Mouse (Mus musculus): ENCODE measurements around the gene Gm49380. TPM values are rescaled to one million over a fixed set of nuclear protein-coding genes. Genes with fewer than 3 reads are reported as not detected.
A peak's percentile ranks its signal among the peaks of the same experiment; 100 is the strongest.

The Gm49380 gene
- polyA plus RNA-seq, 1 experiment from 2014 or later, result 0.20 TPM

DNA sequence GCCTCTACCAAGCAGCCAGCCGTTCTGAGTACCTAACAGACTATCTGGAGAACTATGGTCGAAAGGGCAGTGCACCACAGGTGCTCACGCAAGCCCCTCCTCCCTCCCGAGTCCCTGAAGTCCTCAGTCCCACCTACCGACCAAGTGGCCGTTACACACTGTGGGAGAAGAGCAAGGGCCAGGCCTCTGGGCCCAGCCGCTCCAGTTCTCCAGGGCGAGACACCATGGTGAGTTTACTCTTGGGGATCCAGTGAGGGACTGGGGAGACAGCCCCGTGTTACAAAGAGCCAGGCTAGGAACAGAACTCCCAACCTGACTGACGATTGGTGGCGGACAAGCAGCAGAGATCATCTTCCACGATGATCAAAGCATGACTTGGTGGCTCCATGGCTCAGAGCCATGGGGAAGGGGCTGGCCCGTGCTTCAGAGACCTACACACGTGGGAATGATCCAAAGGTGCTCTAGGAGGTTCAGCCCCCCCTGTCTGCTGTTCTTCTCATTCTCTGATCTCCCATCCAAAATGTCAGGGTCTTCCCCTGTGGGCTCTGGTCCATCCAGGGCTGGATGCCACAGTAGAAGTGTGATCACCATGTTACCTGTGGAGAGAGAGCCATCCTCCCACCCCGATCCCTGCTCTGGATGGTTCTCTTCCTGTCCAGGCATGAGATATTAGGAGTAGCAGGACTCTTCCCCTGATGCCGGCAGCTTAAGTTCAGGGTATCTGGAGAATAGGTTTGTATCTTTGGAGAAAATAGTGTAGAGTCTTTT, 37.1 kb downstream of the Gm49380 start:
- no peak for ATAC-seq (replicated peaks; ENCODE audit: extremely low read depth, insufficient read depth, low FRiP score)
- Histone ChIP-seq H3K27me3 (ENCODE audit: control insufficient read depth, insufficient read depth, low read length) (no peaks in the 10 kb centered on the region), H3K36me3 (ENCODE audit: control insufficient read depth, insufficient read depth) (0 out of 2 replicates have a peak, but pooled peaks cover 2% of the 10 kb centered on the region), H3K4me1 (ENCODE audit: control insufficient read depth, insufficient read depth, low read length) (peaks cover 70% of the 10 kb centered on the region), H3K9ac (ENCODE audit: low read length) (peak overlapping the region; percentile 30; the same call in 1 of the 2 replicates), H3K9me3 (replicated peaks; ENCODE audit: control insufficient read depth, low read length) (no peaks in the 10 kb centered on the region), H3K4me3 (ENCODE audit: low read length) (no peak overlapping the region), H3K27ac (ENCODE audit: low read length) (0 out of 2 replicates have a peak overlapping the region, but pooled peaks have one; percentile 31), H3K4me2 (ENCODE audit: low read depth, low read length) (peak overlapping the region; percentile 17; the same call in 1 of the 2 replicates)
- WGBS, result 59% methylated on average over 15 of the region's 16 CpGs

DNA sequence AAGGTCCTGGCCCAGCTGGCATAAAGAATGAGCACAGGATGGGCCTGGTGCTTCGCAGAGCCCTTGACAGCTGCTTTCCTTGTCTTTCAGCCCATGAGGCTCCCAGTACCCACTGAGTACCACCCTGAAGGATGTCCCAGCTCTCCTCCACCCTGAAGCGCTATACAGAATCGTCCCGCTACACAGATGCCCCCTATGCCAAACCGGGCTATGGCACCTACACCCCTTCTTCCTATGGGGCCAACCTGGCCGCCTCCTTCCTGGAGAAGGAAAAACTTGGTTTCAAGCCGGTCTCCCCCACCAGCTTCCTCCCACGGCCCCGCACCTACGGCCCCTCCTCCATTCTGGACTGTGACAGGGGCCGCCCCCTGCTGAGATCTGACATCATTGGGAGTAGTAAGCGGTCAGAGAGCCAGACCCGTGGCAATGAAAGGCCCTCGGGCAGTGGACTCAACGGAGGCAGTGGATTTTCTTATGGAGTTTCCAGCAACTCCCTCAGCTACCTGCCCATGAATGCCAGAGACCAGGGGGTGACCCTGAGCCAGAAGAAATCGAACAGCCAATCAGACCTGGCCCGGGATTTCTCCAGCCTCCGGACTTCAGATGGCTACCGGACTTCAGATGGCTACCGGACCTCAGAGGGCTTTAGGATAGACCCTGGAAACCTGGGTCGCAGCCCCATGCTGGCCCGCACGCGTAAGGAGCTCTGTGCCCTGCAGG, 37.9 kb downstream of the Gm49380 start:
- Histone ChIP-seq H3K4me2 (ENCODE audit: low read depth, low read length) (no peak overlapping the region), H3K27me3 (ENCODE audit: control insufficient read depth, insufficient read depth, low read length) (no peaks in the 10 kb centered on the region), H3K4me1 (ENCODE audit: control insufficient read depth, insufficient read depth, low read length) (peaks cover 70% of the 10 kb centered on the region), H3K9ac (ENCODE audit: low read length) (no peak overlapping the region), H3K27ac (ENCODE audit: low read length) (no peak overlapping the region), H3K4me3 (ENCODE audit: low read length) (no peak overlapping the region), H3K36me3 (ENCODE audit: control insufficient read depth, insufficient read depth) (0 out of 2 replicates have a peak, but pooled peaks cover 2% of the 10 kb centered on the region), H3K9me3 (replicated peaks; ENCODE audit: control insufficient read depth, low read length) (no peaks in the 10 kb centered on the region)
- WGBS, result 75% methylated on average over 24 of the region's 24 CpGs
- no peak for ATAC-seq (replicated peaks; ENCODE audit: extremely low read depth, insufficient read depth, low FRiP score)

- Histone ChIP-seq H3K27ac (ENCODE audit: low read length) (no peak overlapping the region), H3K36me3 (ENCODE audit: control insufficient read depth, insufficient read depth) (0 out of 2 replicates have a peak, but pooled peaks cover 2% of the 10 kb centered on the region), H3K9ac (ENCODE audit: low read length) (no peak overlapping the region), H3K4me2 (ENCODE audit: low read depth, low read length) (no peak overlapping the region), H3K9me3 (replicated peaks; ENCODE audit: control insufficient read depth, low read length) (no peaks in the 10 kb centered on the region), H3K4me1 (ENCODE audit: control insufficient read depth, insufficient read depth, low read length) (peaks cover 62% of the 10 kb centered on the region), H3K4me3 (ENCODE audit: low read length) (no peak overlapping the region), H3K27me3 (ENCODE audit: control insufficient read depth, insufficient read depth, low read length) (no peaks in the 10 kb centered on the region)
- ATAC-seq (replicated peaks; ENCODE audit: extremely low read depth, insufficient read depth, low FRiP score), result no peak
- WGBS, result 70% methylated on average over 9 of the region's 9 CpGs
Measured at GRCm38 (mm10) chr9:44074395-44075275, 38.7 kb downstream of the Gm49380 start.

DNA sequence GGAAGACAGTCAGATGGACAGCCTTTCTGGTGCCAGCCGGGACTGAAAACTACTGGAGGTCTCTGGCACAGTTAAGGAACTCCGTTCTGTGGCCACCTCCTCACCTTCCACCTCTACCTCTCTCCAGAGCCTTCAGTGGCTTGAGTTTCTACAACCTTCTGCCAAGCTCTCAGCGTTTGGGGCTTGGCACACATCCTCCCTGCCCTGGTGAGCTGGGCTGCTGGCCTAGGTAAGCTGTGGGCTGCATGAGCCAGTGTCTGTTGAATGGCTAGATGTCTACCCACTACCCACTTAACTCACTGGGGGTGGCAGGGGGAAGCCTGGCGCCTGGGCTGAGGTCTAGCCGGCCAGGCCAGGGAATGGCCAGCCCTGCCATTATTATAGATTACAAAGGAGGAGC, 40.2 kb downstream of the Gm49380 start:
- H3K27me3 ChIP-seq (ENCODE audit: control insufficient read depth, insufficient read depth, low read length), result no peaks in the 10 kb centered on the region
- peaks cover 57% of the 10 kb centered on the region for H3K4me1 ChIP-seq (ENCODE audit: control insufficient read depth, insufficient read depth, low read length)
- WGBS, result 56% methylated on average over 5 of the region's 5 CpGs
- no peaks in the 10 kb centered on the region for H3K9me3 ChIP-seq (replicated peaks; ENCODE audit: control insufficient read depth, low read length)
- peak overlapping the region; percentile 63; the same call in 1 of the 2 replicates for H3K4me2 ChIP-seq (ENCODE audit: low read depth, low read length)
- H3K9ac ChIP-seq (ENCODE audit: low read length), result peak overlapping the region; percentile 23; the same call in 1 of the 2 replicates
- H3K4me3 ChIP-seq (ENCODE audit: low read length), result no peak overlapping the region
- H3K36me3 ChIP-seq (ENCODE audit: control insufficient read depth, insufficient read depth), result 0 out of 2 replicates have a peak, but pooled peaks cover 2% of the 10 kb centered on the region
- no peak for ATAC-seq (replicated peaks; ENCODE audit: extremely low read depth, insufficient read depth, low FRiP score)
- peak overlapping the region; percentile 64 for H3K27ac ChIP-seq (ENCODE audit: low read length)

DNA sequence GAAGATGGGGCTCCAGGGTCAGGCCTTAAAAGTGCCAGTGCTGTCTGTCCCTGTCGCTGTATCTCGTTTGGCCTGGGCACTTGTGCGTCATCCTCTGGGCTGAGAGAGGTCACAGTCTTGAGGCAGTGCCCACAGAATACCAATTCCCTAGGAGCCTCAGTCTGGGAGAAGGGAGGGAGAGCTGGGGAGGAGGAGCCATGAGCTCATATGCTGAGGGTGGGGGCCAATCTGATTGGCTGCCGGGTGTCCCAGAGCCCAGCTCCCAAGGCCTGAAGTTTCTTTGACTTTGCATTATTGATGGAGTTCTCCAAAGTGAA, 40.7 kb downstream of the Gm49380 start:
- ATAC-seq (replicated peaks; ENCODE audit: extremely low read depth, insufficient read depth, low FRiP score), result no peak; the same call in 1 of the 2 replicates

GRCm38 (mm10) chr9:44071914-44072598, 41.2 kb downstream of the Gm49380 start:
- H3K9ac ChIP-seq (ENCODE audit: low read length), result peak overlapping the region; percentile 39
- WGBS, result 22% methylated on average over 11 of the region's 11 CpGs
- H3K36me3 ChIP-seq (ENCODE audit: control insufficient read depth, insufficient read depth), result 0 out of 2 replicates have a peak, but pooled peaks cover 2% of the 10 kb centered on the region
- peak overlapping the region; percentile 64 for H3K27ac ChIP-seq (ENCODE audit: low read length)
- H3K4me2 ChIP-seq (ENCODE audit: low read depth, low read length), result peak overlapping the region; percentile 63
- peak overlapping the region; percentile 13; the same call in 1 of the 2 replicates for H3K4me3 ChIP-seq (ENCODE audit: low read length)
- ATAC-seq (replicated peaks; ENCODE audit: extremely low read depth, insufficient read depth, low FRiP score), result no peak
- H3K4me1 ChIP-seq (ENCODE audit: control insufficient read depth, insufficient read depth, low read length), result peaks cover 57% of the 10 kb centered on the region
- no peaks in the 10 kb centered on the region for H3K27me3 ChIP-seq (ENCODE audit: control insufficient read depth, insufficient read depth, low read length)
- H3K9me3 ChIP-seq (replicated peaks; ENCODE audit: control insufficient read depth, low read length), result no peaks in the 10 kb centered on the region

More for the DNA sequence above, 40.7 kb downstream of the Gm49380 start:
- Histone ChIP-seq H3K4me2 (ENCODE audit: low read depth, low read length) (peak overlapping the region; percentile 63), H3K9ac (ENCODE audit: low read length) (peak overlapping the region; percentile 39), H3K9me3 (replicated peaks; ENCODE audit: control insufficient read depth, low read length) (no peaks in the 10 kb centered on the region), H3K4me3 (ENCODE audit: low read length) (no peak overlapping the region), H3K36me3 (ENCODE audit: control insufficient read depth, insufficient read depth) (0 out of 2 replicates have a peak, but pooled peaks cover 2% of the 10 kb centered on the region), H3K4me1 (ENCODE audit: control insufficient read depth, insufficient read depth, low read length) (peaks cover 55% of the 10 kb centered on the region), H3K27me3 (ENCODE audit: control insufficient read depth, insufficient read depth, low read length) (no peaks in the 10 kb centered on the region), H3K27ac (ENCODE audit: low read length) (peak overlapping the region; percentile 64)
- 26% methylated on average over 4 of the region's 4 CpGs for WGBS

GRCm38 (mm10) chr9:44070844-44071231, 42.5 kb downstream of the Gm49380 start:
- Histone ChIP-seq H3K4me2 (ENCODE audit: low read depth, low read length) (peak overlapping the region; percentile 63), H3K9me3 (replicated peaks; ENCODE audit: control insufficient read depth, low read length) (no peaks in the 10 kb centered on the region), H3K27me3 (ENCODE audit: control insufficient read depth, insufficient read depth, low read length) (no peaks in the 10 kb centered on the region), H3K4me3 (ENCODE audit: low read length) (peak overlapping the region; percentile 60), H3K27ac (ENCODE audit: low read length) (peak overlapping the region; percentile 38; the same call in 1 of the 2 replicates), H3K9ac (ENCODE audit: low read length) (peak overlapping the region; percentile 81), H3K36me3 (ENCODE audit: control insufficient read depth, insufficient read depth) (no peaks in the 10 kb centered on the region), H3K4me1 (ENCODE audit: control insufficient read depth, insufficient read depth, low read length) (peaks cover 47% of the 10 kb centered on the region)
- 21% methylated on average over 8 of the region's 8 CpGs for WGBS
- no peak for ATAC-seq (replicated peaks; ENCODE audit: extremely low read depth, insufficient read depth, low FRiP score)

Measured in heart, embryonic 16.5 days (tissue).